Mouse (Mus musculus) spleen, adult 2 months (tissue): ENCODE results near the gene Shb. TPM values are rescaled to one million over a fixed set of nuclear protein-coding genes. Genes with fewer than 3 reads are reported as not detected.

Experiments used
- DNase-seq, 2 experiments: peaks; one replicate each; pipeline versions ENCODE4 v3.0.0 to v3.0.0-alpha.2; 2012 to 2021; ENCODE audit warnings: low spot score in 2 of 2, low read depth in 1 of 2
- H3K27ac ChIP-seq: fragments of 200-500 bp; 2 replicates; pipeline ENCODE4 v1.5.1; 2012; ENCODE audit warnings: low read length, inconsistent platforms; ENCODE audit not compliant: insufficient read depth
- H3K27me3 ChIP-seq: fragments of 200-500 bp; 2 replicates; pipeline ENCODE4 v1.6.1; 2012; ENCODE audit warnings: mild to moderate bottlenecking, moderate library complexity, low read length, inconsistent platforms; ENCODE audit not compliant: control insufficient read depth, insufficient read depth
- H3K36me3 ChIP-seq: fragments of 200-500 bp; 2 replicates; pipeline ENCODE4 v1.6.1; 2012; ENCODE audit warnings: mild to moderate bottlenecking, low read length, inconsistent platforms; ENCODE audit not compliant: control insufficient read depth, insufficient read depth
- H3K4me1 ChIP-seq: fragments of 200-500 bp; 2 replicates; pipeline ENCODE4 v1.6.1; 2011; ENCODE audit warnings: inconsistent platforms; ENCODE audit not compliant: control insufficient read depth, insufficient read depth, insufficient read length
- H3K4me3 ChIP-seq: fragments of 200-500 bp; 2 replicates; pipeline ENCODE4 v1.5.1; 2011; ENCODE audit warnings: mild to moderate bottlenecking, inconsistent platforms; ENCODE audit not compliant: insufficient read depth, insufficient read length; ENCODE audit errors: extremely low read depth
- CTCF ChIP-seq: fragments of 200-500 bp; IDR thresholded peaks from 2 replicates; pipeline ENCODE4 v1.5.1; 2011; ENCODE audit warnings: mild to moderate bottlenecking, inconsistent platforms; ENCODE audit not compliant: insufficient read depth, insufficient read length, insufficient replicate concordance; ENCODE audit errors: extremely low read depth
- POLR2A ChIP-seq: fragments of 200-500 bp; IDR thresholded peaks from 2 replicates; pipeline ENCODE4 v1.6.1; 2011; ENCODE audit warnings: low read depth, low read length, inconsistent platforms
- whole genome bisulfite sequencing: fragments of 180-500 bp; shearing (Covaris S2); methylation state at CpG from one replicate; pipeline ENCODE4 v1.1.7; 2018; 5-methylcytosine and 5-hydroxymethylcytosine counted together
- polyA plus RNA-seq: library from polyadenylated mRNA; depleted of rRNA; stranded (reverse); fragments of >200 nt; gene quantifications from 2 replicates; pipeline ENCODE4 v1.2.3, GENCODE M21; 2012

Gene Shb
- polyA plus RNA-seq, 1 experiment, result 8.6 TPM

DNA sequence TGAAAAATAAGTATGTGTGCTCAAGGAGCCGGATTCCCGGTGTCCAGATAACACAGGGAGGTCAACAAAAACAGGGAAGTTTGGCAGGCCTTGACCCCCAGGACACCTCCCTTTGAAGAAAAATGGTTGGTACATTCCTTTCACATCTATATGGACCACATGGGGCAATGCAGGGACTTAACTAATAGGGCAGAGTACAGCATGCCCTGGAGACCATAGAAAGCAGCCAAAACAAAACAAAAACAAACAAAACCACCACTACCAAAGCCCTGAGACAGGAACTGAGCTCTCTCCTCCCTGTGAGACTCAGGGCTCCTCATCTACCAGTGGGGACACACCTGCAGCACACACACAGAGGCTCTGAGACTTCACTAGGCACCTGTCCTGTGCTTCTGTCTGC, 18.9 kb downstream of the Shb start:
- H3K36me3 ChIP-seq, result no peaks in the 10 kb centered on the region
- 82% methylated on average over 2 of the region's 2 CpGs for WGBS
- H3K4me1 ChIP-seq, result peaks cover 3% of the 10 kb centered on the region; the same call in 1 of the 2 replicates
- no peaks in the 10 kb centered on the region for H3K27me3 ChIP-seq
- H3K27ac ChIP-seq, result no peak overlapping the region
- no peak for DNase-seq
- H3K4me3 ChIP-seq, result no peak overlapping the region
- TF ChIP-seq CTCF, result no peak
- no peak for TF ChIP-seq POLR2A

DNA sequence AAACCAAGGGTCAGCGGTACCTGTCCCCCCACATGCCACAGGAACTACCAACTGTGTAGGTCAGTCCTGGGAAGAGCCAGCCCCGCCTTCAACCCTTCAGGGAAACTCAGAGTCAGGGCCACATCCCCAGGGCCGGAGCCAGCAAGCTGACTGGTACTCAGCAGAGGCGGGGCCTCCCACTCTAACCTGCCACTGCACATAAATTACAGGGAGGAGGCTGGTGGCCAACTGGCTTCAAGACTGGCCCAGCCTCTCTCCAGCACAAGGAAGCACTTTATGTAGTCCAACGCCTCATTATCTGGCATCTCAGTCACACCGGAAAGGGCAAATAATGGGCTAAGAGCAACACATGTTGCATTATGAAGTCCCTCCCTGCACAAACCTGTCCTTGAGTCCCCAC, 22.1 kb downstream of the Shb start:
- H3K4me1 ChIP-seq, result peaks cover 3% of the 10 kb centered on the region; the same call in 1 of the 2 replicates
- no peak overlapping the region for H3K27ac ChIP-seq
- WGBS, result 79% methylated on average over 6 of the region's 6 CpGs
- H3K36me3 ChIP-seq, result no peaks in the 10 kb centered on the region
- H3K27me3 ChIP-seq, result no peaks in the 10 kb centered on the region
- no peak for TF ChIP-seq POLR2A
- TF ChIP-seq CTCF, result no peak
- H3K4me3 ChIP-seq, result no peak overlapping the region
- DNase-seq, result no peak

DNA sequence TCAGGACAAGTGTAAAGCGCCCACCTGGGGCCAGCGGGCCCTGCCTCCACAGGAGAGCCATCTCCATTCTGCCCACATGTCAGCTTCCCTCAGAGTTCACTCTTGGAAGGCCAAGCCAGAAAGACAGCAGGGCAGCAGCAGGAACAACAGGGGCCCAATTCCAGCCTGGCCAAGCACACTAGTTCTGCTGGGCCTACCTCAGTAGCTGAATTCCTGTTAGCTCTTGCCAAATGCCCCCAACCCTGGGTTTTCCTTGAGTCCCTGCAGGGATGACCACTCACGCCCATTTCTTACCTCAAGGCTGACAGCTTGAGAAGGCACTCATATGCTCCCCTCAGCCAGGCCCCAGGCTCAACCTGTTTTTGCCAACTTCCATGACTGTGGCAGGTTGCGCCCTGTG, 22.9 kb downstream of the Shb start:
- DNase-seq, result no peak
- WGBS, result 97% methylated on average over 4 of the region's 4 CpGs
- Histone ChIP-seq H3K4me1 (peaks cover 3% of the 10 kb centered on the region; the same call in 1 of the 2 replicates), H3K27ac (no peak overlapping the region), H3K36me3 (no peaks in the 10 kb centered on the region), H3K27me3 (no peaks in the 10 kb centered on the region), H3K4me3 (no peak overlapping the region)
- TF ChIP-seq POLR2A, result no peak
- TF ChIP-seq CTCF, result no peak

DNA sequence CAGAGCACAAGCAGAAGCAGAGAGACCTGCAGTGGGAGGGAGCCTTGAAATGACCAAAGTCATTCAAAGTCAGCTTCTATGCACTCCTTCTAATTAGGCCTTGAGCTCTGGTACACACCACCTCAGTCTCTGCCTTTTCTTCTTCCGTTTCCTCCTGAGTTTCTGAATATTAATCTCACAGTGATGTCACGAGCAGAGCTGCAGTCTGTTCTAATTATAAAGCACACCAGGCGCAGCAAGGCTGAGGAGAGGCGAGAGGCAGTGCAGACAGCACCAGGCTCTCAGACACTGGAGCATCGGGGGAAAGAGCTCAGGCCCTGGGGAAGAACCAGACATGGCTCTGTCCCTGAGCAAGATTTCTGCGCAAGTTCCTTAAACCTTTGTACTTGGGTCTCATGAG, 23.8 kb downstream of the Shb start:
- TF ChIP-seq CTCF, result no peak
- TF ChIP-seq POLR2A, result no peak
- H3K4me3 ChIP-seq, result no peak overlapping the region
- no peaks in the 10 kb centered on the region for H3K36me3 ChIP-seq
- peak in 1 of 2 experiments; percentile 30 for DNase-seq
- H3K4me1 ChIP-seq, result peaks cover 1% of the 10 kb centered on the region; the same call in 1 of the 2 replicates
- 70% methylated on average over 6 of the region's 6 CpGs for WGBS
- no peak overlapping the region for H3K27ac ChIP-seq
- H3K27me3 ChIP-seq, result no peaks in the 10 kb centered on the region

DNA sequence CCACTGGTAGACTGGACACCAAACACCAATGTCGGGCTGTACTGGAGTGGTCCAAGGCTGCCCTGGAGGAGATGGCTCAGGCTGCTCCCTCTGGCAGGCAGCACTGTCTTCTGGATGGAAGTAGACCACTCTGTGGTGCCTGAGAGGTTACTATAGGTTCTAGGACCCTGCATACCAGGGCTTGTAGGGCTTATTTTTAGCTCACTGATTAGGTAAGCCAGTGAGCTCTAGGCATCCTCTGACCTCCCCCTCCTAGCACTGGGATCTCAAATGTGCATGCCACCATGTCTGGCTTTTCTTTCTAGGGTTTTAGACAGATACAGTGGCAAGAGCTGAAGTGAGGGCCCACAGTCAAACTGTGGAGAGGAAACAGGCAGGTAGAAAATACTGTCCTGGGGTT, 24.8 kb downstream of the Shb start:
- no peak overlapping the region for H3K4me3 ChIP-seq
- TF ChIP-seq CTCF (no peak), POLR2A (no peak)
- no peak for DNase-seq
- no peaks in the 10 kb centered on the region; the same call in 1 of the 2 replicates for H3K4me1 ChIP-seq
- no peaks in the 10 kb centered on the region for H3K27me3 ChIP-seq
- no peaks in the 10 kb centered on the region for H3K36me3 ChIP-seq
- 100% methylated on average over 1 of the region's 1 CpGs for WGBS
- H3K27ac ChIP-seq, result no peak overlapping the region

DNA sequence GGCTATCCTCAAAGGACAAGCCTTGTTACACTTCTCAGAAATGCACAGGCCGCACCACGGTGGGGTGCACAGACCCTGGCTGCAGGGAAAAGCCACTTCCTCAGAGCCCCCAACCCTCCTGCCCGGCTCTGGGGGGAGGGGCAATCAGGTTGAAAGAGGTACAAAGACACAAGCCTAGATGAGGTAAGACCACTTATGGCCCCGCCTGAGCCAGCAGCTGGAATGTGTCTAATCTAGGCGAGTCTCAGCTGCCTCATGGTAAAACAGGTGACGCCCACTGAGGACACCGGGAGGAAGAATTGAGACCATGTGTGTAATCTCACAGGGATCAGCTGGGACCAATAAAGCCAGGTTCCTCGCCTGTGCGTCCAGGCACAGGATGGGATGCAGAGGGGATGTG, 25.2 kb downstream of the Shb start:
- H3K27ac ChIP-seq, result no peak overlapping the region
- H3K4me3 ChIP-seq, result no peak overlapping the region
- no peak for TF ChIP-seq CTCF
- TF ChIP-seq POLR2A, result no peak
- DNase-seq, result no peak
- H3K36me3 ChIP-seq, result no peaks in the 10 kb centered on the region
- H3K27me3 ChIP-seq, result no peaks in the 10 kb centered on the region
- H3K4me1 ChIP-seq, result no peaks in the 10 kb centered on the region; the same call in 1 of the 2 replicates
- 85% methylated on average over 9 of the region's 9 CpGs for WGBS

DNA sequence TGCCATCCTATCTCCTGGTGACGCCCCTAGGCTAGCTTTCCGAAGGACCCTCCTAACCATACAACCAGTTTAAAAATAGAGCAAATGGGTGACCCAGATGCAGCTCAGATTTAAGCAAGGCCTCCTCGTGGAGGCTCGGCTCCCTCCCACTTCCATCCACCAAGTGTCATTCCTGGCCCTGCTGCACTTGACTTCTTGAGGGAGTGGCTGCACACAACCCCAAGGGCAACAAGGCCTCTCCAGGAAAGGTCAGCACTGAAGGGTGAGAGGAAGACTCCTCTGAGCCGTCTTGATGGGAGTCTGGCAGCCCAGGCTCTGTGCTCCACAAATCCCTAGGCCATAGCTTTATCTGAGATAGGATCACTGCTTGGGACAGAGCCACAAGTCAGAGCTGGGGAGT, 25.7 kb downstream of the Shb start:
- TF ChIP-seq CTCF (no peak), POLR2A (no peak)
- H3K4me1 ChIP-seq, result no peaks in the 10 kb centered on the region; the same call in 1 of the 2 replicates

More for the DNA sequence above, 25.7 kb downstream of the Shb start:
- no peak overlapping the region for H3K4me3 ChIP-seq
- WGBS, result 86% methylated on average over 5 of the region's 5 CpGs
- no peak for DNase-seq
- H3K27ac ChIP-seq, result no peak overlapping the region
- H3K27me3 ChIP-seq, result no peaks in the 10 kb centered on the region
- no peaks in the 10 kb centered on the region for H3K36me3 ChIP-seq
